Mouse (Mus musculus): Measurements from ENCODE around the gene Dzip3. TPM values are rescaled to one million over a fixed set of nuclear protein-coding genes. Genes with fewer than 3 reads are reported as not detected.

The Dzip3 gene
- polyA plus RNA-seq (2014; fragmentation: Nextera tagmentation; extraction: Ambion mirVana), result 26.3 and 27.8 TPM in 2 replicates

GRCm38 (mm10) chr16:48993559-48994342 lies at the start of gene Dzip3, which contains the start of gene Cip2a:
Dzip3 (minus strand) TSS chr16:48994165.
Cip2a (plus strand) TSS chr16:48994185.
- peaks cover 10% of the 10 kb centered on the region for H3K4me1 ChIP-seq (ENCODE audit: control insufficient read depth, insufficient read depth, low read length)
- H3K9me3 ChIP-seq (replicated peaks; ENCODE audit: control insufficient read depth, low read length), result no peaks in the 10 kb centered on the region
- H3K27ac ChIP-seq (ENCODE audit: low read depth, low read length), result peak within 1 kb of the TSS; percentile 91
- H3K4me2 ChIP-seq, result peak within 1 kb of the TSS; percentile 72
- WGBS (ENCODE audit: insufficient replicate concordance), result under 1% methylated on average over 62 of the region's 74 CpGs
- no peaks in the 10 kb centered on the region for H3K27me3 ChIP-seq (ENCODE audit: control insufficient read depth, insufficient read depth, low read length)
- H3K4me3 ChIP-seq (ENCODE audit: low read depth, low read length), result peak within 1 kb of the TSS; percentile 84
- no peaks in the 10 kb centered on the region for H3K36me3 ChIP-seq (ENCODE audit: control insufficient read depth, insufficient read depth, low read length)
- ATAC-seq (replicated peaks; ENCODE audit: insufficient number of reproducible peaks, low FRiP score, low TSS enrichment), result peak; percentile 99
- peak within 1 kb of the TSS; percentile 99 for H3K9ac ChIP-seq (ENCODE audit: low read depth, low read length)

GRCm38 (mm10) chr16:49040554-49041221 lies 46.7 kb upstream of the Dzip3 start:
- 73% methylated on average over 3 of the region's 3 CpGs for WGBS (ENCODE audit: insufficient replicate concordance)

DNA sequence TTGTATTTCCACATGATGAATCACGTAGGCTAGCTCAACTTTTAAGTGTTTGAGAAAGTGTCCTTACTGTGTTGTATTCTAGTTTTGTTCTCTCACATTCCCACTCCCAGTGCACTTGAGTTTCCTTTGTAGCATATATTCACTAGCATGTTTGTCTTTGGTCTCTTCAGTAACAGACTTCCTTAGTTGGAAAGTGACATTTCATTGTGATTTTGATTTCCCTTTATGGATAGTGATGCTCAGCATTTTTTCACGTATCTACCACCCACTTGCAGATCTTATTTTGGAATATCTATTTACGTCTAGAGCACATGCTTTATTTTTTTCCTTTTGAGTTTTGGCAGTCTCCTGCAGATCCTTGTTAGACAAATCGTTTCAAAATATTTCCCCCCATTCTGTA lies 43.8 kb upstream of the Dzip3 start:
- WGBS (ENCODE audit: insufficient replicate concordance), result 69% methylated on average over 4 of the region's 4 CpGs
- Histone ChIP-seq H3K4me3 (ENCODE audit: low read depth, low read length) (no peak overlapping the region), H3K27ac (ENCODE audit: low read depth, low read length) (no peak overlapping the region), H3K4me2 (no peak overlapping the region), H3K36me3 (ENCODE audit: control insufficient read depth, insufficient read depth, low read length) (no peaks in the 10 kb centered on the region), H3K27me3 (ENCODE audit: control insufficient read depth, insufficient read depth, low read length) (no peaks in the 10 kb centered on the region), H3K4me1 (ENCODE audit: control insufficient read depth, insufficient read depth, low read length) (no peaks in the 10 kb centered on the region), H3K9me3 (replicated peaks; ENCODE audit: control insufficient read depth, low read length) (no peaks in the 10 kb centered on the region), H3K9ac (ENCODE audit: low read depth, low read length) (no peak overlapping the region)
- ATAC-seq (replicated peaks; ENCODE audit: insufficient number of reproducible peaks, low FRiP score, low TSS enrichment), result no peak

More at GRCm38 (mm10) chr16:49040554-49041221, 46.7 kb upstream of the Dzip3 start:
- Histone ChIP-seq H3K27ac (ENCODE audit: low read depth, low read length) (no peak overlapping the region), H3K4me3 (ENCODE audit: low read depth, low read length) (no peak overlapping the region), H3K27me3 (ENCODE audit: control insufficient read depth, insufficient read depth, low read length) (no peaks in the 10 kb centered on the region), H3K9ac (ENCODE audit: low read depth, low read length) (no peak overlapping the region), H3K4me2 (no peak overlapping the region), H3K36me3 (ENCODE audit: control insufficient read depth, insufficient read depth, low read length) (no peaks in the 10 kb centered on the region), H3K9me3 (replicated peaks; ENCODE audit: control insufficient read depth, low read length) (no peaks in the 10 kb centered on the region), H3K4me1 (ENCODE audit: control insufficient read depth, insufficient read depth, low read length) (no peaks in the 10 kb centered on the region)
- ATAC-seq (replicated peaks; ENCODE audit: insufficient number of reproducible peaks, low FRiP score, low TSS enrichment), result no peak

GRCm38 (mm10) chr16:49035852-49036251 lies 41.9 kb upstream of the Dzip3 start:
- Histone ChIP-seq H3K36me3 (ENCODE audit: control insufficient read depth, insufficient read depth, low read length) (no peaks in the 10 kb centered on the region), H3K27me3 (ENCODE audit: control insufficient read depth, insufficient read depth, low read length) (no peaks in the 10 kb centered on the region), H3K9ac (ENCODE audit: low read depth, low read length) (no peak overlapping the region), H3K4me1 (ENCODE audit: control insufficient read depth, insufficient read depth, low read length) (no peaks in the 10 kb centered on the region), H3K27ac (ENCODE audit: low read depth, low read length) (no peak overlapping the region), H3K9me3 (replicated peaks; ENCODE audit: control insufficient read depth, low read length) (no peaks in the 10 kb centered on the region), H3K4me2 (no peak overlapping the region), H3K4me3 (ENCODE audit: low read depth, low read length) (no peak overlapping the region)
- no peak for ATAC-seq (replicated peaks; ENCODE audit: insufficient number of reproducible peaks, low FRiP score, low TSS enrichment)
- WGBS (ENCODE audit: insufficient replicate concordance), result 73% methylated on average over 4 of the region's 4 CpGs

GRCm38 (mm10) chr16:49016620-49017332 lies 22.8 kb upstream of the Dzip3 start:
- H3K4me3 ChIP-seq (ENCODE audit: low read depth, low read length), result no peak overlapping the region
- H3K27me3 ChIP-seq (ENCODE audit: control insufficient read depth, insufficient read depth, low read length), result no peaks in the 10 kb centered on the region
- no peaks in the 10 kb centered on the region for H3K9me3 ChIP-seq (replicated peaks; ENCODE audit: control insufficient read depth, low read length)
- no peak overlapping the region for H3K4me2 ChIP-seq
- H3K4me1 ChIP-seq (ENCODE audit: control insufficient read depth, insufficient read depth, low read length), result no peaks in the 10 kb centered on the region
- H3K36me3 ChIP-seq (ENCODE audit: control insufficient read depth, insufficient read depth, low read length), result peaks cover 6% of the 10 kb centered on the region
- no peak overlapping the region for H3K27ac ChIP-seq (ENCODE audit: low read depth, low read length)
- 83% methylated on average over 5 of the region's 5 CpGs for WGBS (ENCODE audit: insufficient replicate concordance)
- no peak overlapping the region for H3K9ac ChIP-seq (ENCODE audit: low read depth, low read length)
- ATAC-seq (replicated peaks; ENCODE audit: insufficient number of reproducible peaks, low FRiP score, low TSS enrichment), result no peak

DNA sequence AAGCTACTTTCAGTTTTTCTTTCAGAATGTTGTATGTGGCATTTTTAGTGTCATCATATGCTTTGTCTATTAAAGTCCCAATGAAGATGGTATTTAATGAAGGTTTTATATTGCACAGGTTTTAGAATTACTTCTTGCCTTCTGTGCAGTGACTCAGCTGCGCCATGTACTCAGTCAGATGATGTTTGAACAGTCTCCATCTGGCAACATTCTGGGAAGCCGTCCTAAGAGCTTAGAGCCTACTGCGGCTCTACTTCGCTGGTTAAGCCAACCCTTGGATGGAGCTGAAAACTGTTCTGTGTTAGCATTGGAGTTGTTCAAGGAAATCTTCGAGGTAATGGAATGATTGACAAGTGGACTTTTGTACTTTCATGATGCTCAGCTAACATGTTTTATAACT lies 10.2 kb upstream of the Dzip3 start:
- H3K27ac ChIP-seq (ENCODE audit: low read depth, low read length), result no peak overlapping the region
- no peaks in the 10 kb centered on the region for H3K9me3 ChIP-seq (replicated peaks; ENCODE audit: control insufficient read depth, low read length)
- no peaks in the 10 kb centered on the region for H3K4me1 ChIP-seq (ENCODE audit: control insufficient read depth, insufficient read depth, low read length)
- H3K36me3 ChIP-seq (ENCODE audit: control insufficient read depth, insufficient read depth, low read length), result peaks cover 12% of the 10 kb centered on the region
- no peak for ATAC-seq (replicated peaks; ENCODE audit: insufficient number of reproducible peaks, low FRiP score, low TSS enrichment)
- 93% methylated on average over 5 of the region's 5 CpGs for WGBS (ENCODE audit: insufficient replicate concordance)
- H3K4me3 ChIP-seq (ENCODE audit: low read depth, low read length), result no peak overlapping the region
- H3K4me2 ChIP-seq, result no peak overlapping the region
- no peaks in the 10 kb centered on the region for H3K27me3 ChIP-seq (ENCODE audit: control insufficient read depth, insufficient read depth, low read length)
- H3K9ac ChIP-seq (ENCODE audit: low read depth, low read length), result no peak overlapping the region

DNA sequence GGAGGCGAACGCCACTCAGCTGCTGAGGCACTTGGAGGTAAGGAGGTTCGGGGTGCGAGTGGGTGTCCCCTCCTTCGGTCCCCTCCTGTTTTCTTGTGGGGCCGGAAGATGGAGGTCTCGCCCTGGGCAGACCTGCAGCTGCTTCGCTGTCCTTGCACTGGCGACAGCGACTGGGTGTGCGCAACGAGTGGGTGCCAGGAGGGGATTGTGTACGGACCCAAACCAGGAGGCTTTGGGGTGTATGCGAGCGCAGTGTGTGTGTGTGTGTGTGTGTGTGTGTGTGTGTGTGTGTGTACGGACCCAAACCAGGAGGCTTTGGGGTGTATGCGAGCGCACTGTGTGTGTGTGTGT lies 353 bp upstream of the Dzip3 start:
- H3K4me1 ChIP-seq (ENCODE audit: control insufficient read depth, insufficient read depth, low read length), result peaks cover 10% of the 10 kb centered on the region
- peak; percentile 51 for ATAC-seq (replicated peaks; ENCODE audit: insufficient number of reproducible peaks, low FRiP score, low TSS enrichment)

GRCm38 (mm10) chr16:48993231-48993558 lies 770 bp downstream of the Dzip3 start:
- Histone ChIP-seq H3K36me3 (ENCODE audit: control insufficient read depth, insufficient read depth, low read length) (no peaks in the 10 kb centered on the region), H3K4me1 (ENCODE audit: control insufficient read depth, insufficient read depth, low read length) (peaks cover 10% of the 10 kb centered on the region), H3K27me3 (ENCODE audit: control insufficient read depth, insufficient read depth, low read length) (no peaks in the 10 kb centered on the region), H3K4me2 (peak overlapping the region; percentile 70), H3K9me3 (replicated peaks; ENCODE audit: control insufficient read depth, low read length) (no peaks in the 10 kb centered on the region), H3K9ac (ENCODE audit: low read depth, low read length) (peak overlapping the region; percentile 99), H3K4me3 (ENCODE audit: low read depth, low read length) (peak overlapping the region; percentile 84), H3K27ac (ENCODE audit: low read depth, low read length) (peak overlapping the region; percentile 91)
- WGBS (ENCODE audit: insufficient replicate concordance), result 2% methylated on average over 9 of the region's 9 CpGs
- no peak for ATAC-seq (replicated peaks; ENCODE audit: insufficient number of reproducible peaks, low FRiP score, low TSS enrichment)

More for the DNA sequence above, 353 bp upstream of the Dzip3 start:
- WGBS (ENCODE audit: insufficient replicate concordance), result 0% methylated on average over 18 of the region's 18 CpGs
- Histone ChIP-seq H3K9ac (ENCODE audit: low read depth, low read length) (peak overlapping the region; percentile 99), H3K4me2 (peak overlapping the region; percentile 72), H3K27ac (ENCODE audit: low read depth, low read length) (no peak overlapping the region), H3K9me3 (replicated peaks; ENCODE audit: control insufficient read depth, low read length) (no peaks in the 10 kb centered on the region), H3K36me3 (ENCODE audit: control insufficient read depth, insufficient read depth, low read length) (peaks cover under 1% of the 10 kb centered on the region; the same call in 1 of the 2 replicates), H3K27me3 (ENCODE audit: control insufficient read depth, insufficient read depth, low read length) (no peaks in the 10 kb centered on the region), H3K4me3 (ENCODE audit: low read depth, low read length) (peak overlapping the region; percentile 84)
